Mouse (Mus musculus) frontal cortex, postnatal 10 days (tissue): ENCODE results near the gene Apoe.
A peak's percentile ranks its signal among the peaks of the same experiment; 100 is the strongest.

Experiments used
- DNase-seq, 2 experiments: peaks; one replicate each; pipeline ENCODE4 v3.0.0; 2022; ENCODE audit warnings: low spot score in 2 of 2, mixed read lengths in 1 of 2

The Apoe gene

DNA sequence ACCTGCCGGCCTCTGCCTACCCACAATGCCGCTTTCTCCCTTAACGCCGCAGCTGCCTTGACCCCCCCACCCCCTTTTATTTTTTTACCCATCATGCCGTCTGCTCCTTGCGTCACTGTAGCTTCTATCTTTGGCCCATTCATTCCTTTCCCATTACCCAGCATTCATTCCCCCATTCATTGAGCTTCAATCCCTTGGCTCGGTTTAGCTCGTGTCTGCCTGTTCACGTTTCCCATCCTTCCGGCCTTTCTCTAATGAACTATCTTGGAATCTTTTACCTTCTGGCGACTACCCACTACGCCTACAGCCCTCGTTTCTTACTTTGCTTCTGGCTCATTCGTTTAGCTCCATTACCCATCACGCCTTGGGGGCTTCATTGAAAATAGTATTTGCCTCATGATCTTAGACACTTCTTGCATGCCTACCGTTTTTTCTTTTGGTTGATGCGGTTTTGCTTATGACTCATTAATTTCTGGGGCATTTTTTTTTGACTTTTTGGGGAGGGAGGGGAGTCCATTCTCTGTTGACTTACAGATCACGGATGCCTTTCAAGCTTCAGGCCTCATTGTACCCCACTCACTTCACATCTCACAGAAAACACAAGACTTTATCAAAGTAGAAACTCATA is 17.2 kb upstream of the Apoe start:
- no peak for DNase-seq

- DNase-seq, result peak; percentile 99 to 100
Observed at GRCm38 (mm10) chr7:19715239-19716054, 16.5 kb upstream of the Apoe start, which contains the start of gene Tomm40. Gene Tomm40, minus strand, starts transcription at chr7:19715438.

- no peak for DNase-seq
Observed at GRCm38 (mm10) chr7:19714836-19715235, 15.8 kb upstream of the Apoe start.

GRCm38 (mm10) chr7:19713598-19713997 is 14.6 kb upstream of the Apoe start:
- no peak for DNase-seq

- no peak for DNase-seq
Observed at GRCm38 (mm10) chr7:19713196-19713595, 14.2 kb upstream of the Apoe start.

- no peak for DNase-seq
Observed at GRCm38 (mm10) chr7:19712414-19712813, 13.4 kb upstream of the Apoe start.

DNA sequence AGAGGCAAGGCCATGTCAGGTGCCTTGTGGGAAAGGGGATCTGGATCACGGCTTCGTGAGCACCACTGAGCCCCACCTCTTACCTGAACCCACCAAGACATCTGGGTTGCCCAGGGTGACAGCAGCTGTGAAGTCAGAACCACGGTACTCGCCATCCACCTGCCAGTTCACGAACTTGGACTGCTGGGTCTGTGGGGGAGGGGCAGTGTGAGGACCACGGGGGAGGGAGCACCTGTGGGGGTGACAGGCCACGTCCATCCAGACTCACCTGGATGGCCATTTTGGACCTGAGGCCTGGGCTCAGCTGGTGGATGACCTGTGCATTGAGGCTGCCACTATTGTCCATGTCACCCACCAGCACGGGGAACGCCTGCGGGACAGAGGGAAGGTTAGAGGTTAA is 11.7 kb upstream of the Apoe start:
- DNase-seq, result no peak

GRCm38 (mm10) chr7:19705271-19705670 is 6.3 kb upstream of the Apoe start:
- no peak for DNase-seq

DNA sequence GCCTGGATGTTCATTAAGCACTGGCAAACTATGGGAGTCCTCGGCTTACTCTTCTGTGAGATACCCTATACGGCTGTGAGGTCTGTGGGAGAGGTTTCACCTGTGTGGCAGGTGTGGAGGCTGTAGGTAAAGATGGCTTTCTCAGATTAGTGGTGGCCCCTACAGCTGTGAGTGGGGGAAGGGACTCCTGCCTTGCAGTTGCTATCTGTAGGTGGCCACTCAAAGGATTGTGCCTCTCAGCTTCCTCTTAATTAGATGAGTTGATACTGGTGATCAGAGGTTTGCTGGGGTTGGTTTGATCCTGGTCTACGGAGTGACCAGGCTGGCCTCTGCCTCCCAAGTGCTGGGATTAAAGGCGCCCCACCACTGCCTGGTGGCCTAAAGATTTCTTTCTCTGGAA is 5.5 kb upstream of the Apoe start:
- no peak for DNase-seq

DNA sequence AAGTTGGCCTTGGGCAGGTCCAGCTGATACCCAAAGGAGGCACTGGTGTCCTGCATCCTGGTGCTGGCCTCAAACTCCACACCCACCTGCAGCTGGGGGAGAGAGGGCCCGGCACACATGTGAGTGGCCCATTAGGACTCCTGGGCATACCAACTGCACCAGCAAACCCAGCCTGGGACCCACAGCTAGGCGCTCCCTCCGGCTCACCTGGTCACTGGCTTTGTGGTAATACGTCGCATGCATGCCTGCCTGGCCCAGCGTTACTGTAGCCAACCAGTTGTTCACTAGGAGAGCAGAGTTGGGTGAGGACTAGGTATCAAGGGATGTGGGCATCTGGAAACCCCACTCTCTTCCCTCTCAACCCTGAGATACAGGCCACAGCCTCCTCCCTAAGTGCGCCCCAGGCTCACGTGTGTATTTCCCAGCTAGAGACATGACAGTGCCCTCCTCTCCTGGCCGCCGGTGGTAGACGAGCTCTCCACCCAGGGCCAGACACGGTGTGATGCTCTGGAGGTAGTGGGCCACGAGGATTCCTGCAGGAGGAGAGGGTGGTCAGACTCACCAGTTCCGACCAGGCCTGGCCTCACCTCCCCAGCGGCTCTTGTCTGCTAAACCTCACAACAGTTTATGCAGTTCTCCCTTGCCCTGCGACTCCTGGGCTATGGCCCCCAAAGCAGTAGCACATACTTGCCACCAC is 4.0 kb upstream of the Apoe start:
- DNase-seq, result no peak

GRCm38 (mm10) chr7:19701069-19701761 is 2.2 kb upstream of the Apoe start:
- DNase-seq, result peak in 1 of 2 experiments; percentile 71

DNA sequence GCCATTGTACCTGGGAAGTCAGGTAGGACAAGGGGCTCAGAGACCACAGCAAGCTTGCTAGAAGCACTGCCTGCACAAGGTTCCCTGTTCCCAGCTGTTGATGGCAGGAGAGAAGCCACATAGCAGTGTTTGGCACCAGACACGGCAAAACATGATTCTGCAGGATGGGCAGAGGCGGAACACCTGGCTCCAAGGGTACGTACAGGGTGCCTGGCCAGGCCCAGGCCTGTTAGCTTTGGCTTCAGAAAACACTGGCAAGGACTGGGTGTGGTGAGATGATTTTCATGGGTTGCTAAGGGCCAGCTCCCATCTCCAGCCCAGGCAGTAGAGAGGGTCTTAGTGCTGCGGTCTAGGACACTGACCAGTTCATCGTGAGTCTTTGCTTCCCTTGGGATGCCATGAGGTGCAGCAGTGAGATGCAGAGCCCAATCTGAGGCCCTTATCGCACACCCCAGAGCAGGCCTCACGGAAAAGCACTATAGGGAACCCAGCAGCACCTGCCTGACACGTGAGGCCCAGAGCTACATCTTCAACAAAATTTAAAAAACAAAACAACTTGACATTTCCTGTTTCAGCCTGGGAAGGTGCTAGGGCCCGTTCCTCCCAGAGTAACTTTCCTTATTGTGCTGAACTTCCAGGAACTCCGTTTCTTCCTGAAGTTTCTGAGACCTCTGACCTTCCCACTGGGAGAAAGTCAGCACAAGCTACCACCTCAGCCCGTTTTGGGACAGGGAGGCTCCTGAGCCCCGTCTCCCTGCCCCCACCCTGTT is 1.5 kb upstream of the Apoe start:
- DNase-seq, result no peak

- no peak for DNase-seq
Observed at GRCm38 (mm10) chr7:19699827-19700148, 800 bp upstream of the Apoe start.

- no peak for DNase-seq
Observed at GRCm38 (mm10) chr7:19697949-19698906, 760 bp downstream of the Apoe start.

- no peak for DNase-seq
Observed at GRCm38 (mm10) chr7:19696336-19696873, 2.6 kb downstream of the Apoe start.

DNA sequence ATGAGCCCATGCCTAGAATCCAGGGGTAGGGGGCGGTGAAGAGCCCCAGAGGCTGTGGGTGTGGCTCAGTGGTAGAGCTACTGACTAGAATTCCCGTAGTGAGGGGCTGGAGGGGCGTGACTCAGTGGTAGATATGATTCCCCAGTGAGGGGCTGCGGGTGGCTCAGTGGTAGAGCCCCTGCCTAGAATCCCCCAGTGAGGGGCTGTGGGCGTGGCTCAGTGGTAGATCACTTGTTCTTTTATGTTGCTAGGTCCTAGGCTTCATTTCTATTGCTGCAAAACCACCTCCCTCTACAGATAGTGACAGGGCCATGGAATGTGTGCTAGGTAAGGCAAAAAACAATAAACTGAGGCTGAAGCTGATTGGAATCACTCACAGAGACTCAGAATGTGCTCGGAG is 3.1 kb downstream of the Apoe start:
- DNase-seq, result no peak

DNA sequence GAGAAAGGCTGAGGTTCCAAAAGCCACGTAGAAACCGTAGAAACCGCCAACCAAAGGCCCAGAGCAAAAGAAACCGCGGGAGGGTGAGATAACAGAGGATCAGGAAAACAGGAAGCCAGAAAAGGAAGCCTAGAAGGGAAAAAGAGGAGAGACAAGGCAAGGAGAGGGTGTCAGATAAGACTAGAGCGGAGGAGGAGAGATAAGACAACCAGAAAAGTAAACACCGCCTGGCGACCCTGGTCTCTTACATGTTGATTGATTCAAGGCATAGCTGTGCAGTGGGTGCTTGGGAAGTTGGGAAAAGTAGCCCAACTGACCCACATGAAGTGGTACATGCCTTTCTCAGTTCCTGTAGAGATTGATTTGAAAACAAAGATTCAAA is 3.8 kb downstream of the Apoe start:
- no peak for DNase-seq

DNA sequence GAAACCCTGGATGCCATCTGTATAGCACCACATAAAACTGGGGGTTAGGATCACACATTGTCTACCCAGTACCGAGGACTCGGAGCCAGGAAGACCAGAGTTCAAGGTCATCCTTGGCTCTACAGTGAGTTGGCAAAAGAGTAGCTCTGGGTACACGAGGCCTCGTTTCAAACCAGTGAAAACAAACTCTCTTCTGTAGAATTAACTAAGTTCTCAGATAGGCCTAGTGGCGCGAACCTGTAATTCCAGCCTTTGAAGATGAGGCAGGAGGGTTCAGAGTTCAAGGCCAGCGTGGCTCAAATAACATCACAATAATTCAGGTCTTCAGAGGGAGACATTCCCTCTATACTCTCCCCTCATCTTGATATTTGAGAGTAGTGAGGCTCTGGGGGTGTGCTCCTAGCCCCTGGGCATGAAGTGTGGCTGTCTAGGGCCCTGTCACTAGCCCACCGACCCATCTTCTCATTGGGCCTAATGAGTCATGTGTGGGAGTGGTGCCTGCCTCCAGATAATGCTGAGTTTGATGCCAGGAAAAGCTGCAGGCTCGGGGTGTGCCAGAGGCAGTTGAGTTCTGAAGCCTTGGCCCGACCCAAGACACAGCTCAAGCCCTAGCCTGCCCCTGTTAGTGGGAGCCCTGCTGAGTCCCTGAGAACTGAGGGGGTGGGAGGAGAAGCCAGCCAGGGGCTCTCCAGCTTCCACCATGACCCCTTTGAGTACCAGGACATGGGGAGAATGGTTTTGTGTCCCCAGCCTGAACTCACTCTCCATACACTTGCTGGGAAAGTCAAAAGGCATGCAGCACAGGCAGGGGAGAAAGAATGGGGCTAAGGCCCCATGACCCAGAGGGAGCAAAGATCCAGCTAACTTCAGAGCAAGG is 4.4 kb downstream of the Apoe start:
- no peak for DNase-seq

GRCm38 (mm10) chr7:19693421-19693820 is 5.6 kb downstream of the Apoe start:
- peak in 1 of 2 experiments; percentile 39 for DNase-seq
